Comparison of ENCODE assay signal across 11 mouse cellular contexts in genomic region chr11:52910788-52911187, GRCm38 (mm10).
DNase-seq lines count a peak whose midpoint lies in the region; ATAC-seq lines count a peak whose summit lies in the region.
"Had no signal": no experiment of that assay in that cellular context is flagged by ENCODE, and none has a peak within 500 bp of the region (broad histone marks: within the 10 kb centered on the region; RNA-seq: fewer than 3 reads in every experiment).

No protein-coding gene starts in this region.

- H3K9me3 ChIP-seq in hindbrain, embryonic 16.5 days (ENCODE audit: control insufficient read depth, low read length): no peaks in the 10 kb centered on the region
- H3K9me3 ChIP-seq in hindbrain, embryonic 12.5 days (replicated peaks): no peaks in the 10 kb centered on the region
- no peaks in the 10 kb centered on the region for H3K9me3 ChIP-seq in heart, embryonic 11.5 days (replicated peaks; ENCODE audit: control insufficient read depth, low read length)

- H3K36me3 ChIP-seq in hindbrain, embryonic 16.5 days (ENCODE audit: control insufficient read depth, insufficient read depth, low read length): no peaks in the 10 kb centered on the region
- H3K36me3 ChIP-seq in hindbrain, embryonic 12.5 days: no peaks in the 10 kb centered on the region
- no peaks in the 10 kb centered on the region for H3K36me3 ChIP-seq in heart, embryonic 11.5 days (ENCODE audit: control insufficient read depth, insufficient read depth, low read length)

- no peak overlapping the region for H3K27ac ChIP-seq in hindbrain, embryonic 16.5 days (ENCODE audit: low read depth, low read length)
- H3K27ac ChIP-seq in hindbrain, embryonic 12.5 days: no peak overlapping the region
- peak overlapping the region; percentile 65 for H3K27ac ChIP-seq in heart, embryonic 11.5 days (ENCODE audit: low read depth, low read length)

- 43% methylated on average over 7 of the region's 7 CpGs for WGBS in hindbrain, embryonic 16.5 days
- WGBS in hindbrain, embryonic 12.5 days: 59% methylated on average over 7 of the region's 7 CpGs
- WGBS in heart, embryonic 11.5 days (ENCODE audit: insufficient replicate concordance): 19% methylated on average over 7 of the region's 7 CpGs

- peak; percentile 37; the same call in 1 of the 2 replicates for ATAC-seq in hindbrain, embryonic 16.5 days
- ATAC-seq in hindbrain, embryonic 12.5 days (ENCODE audit: low FRiP score): no peak
- 0 out of 2 replicates have a peak, but pooled peaks have one; percentile 22 for ATAC-seq in heart, embryonic 11.5 days (replicated peaks; ENCODE audit: insufficient number of reproducible peaks, low FRiP score, low TSS enrichment)

- no peaks in the 10 kb centered on the region; the same call in 1 of the 2 replicates for H3K4me1 ChIP-seq in hindbrain, embryonic 16.5 days (ENCODE audit: control insufficient read depth, insufficient read depth, low read depth, low read length)
- H3K4me1 ChIP-seq in hindbrain, embryonic 12.5 days: peaks cover 6% of the 10 kb centered on the region
- H3K4me1 ChIP-seq in heart, embryonic 11.5 days (ENCODE audit: control insufficient read depth, insufficient read depth, low read length): peaks cover 11% of the 10 kb centered on the region; the same call in 1 of the 2 replicates

- H3K4me3 ChIP-seq in hindbrain, embryonic 16.5 days (ENCODE audit: low read length): no peak overlapping the region
- no peak overlapping the region for H3K4me3 ChIP-seq in hindbrain, embryonic 12.5 days
- H3K4me3 ChIP-seq in heart, embryonic 11.5 days (ENCODE audit: low read depth, low read length): no peak overlapping the region
- H3K4me3 ChIP-seq: myocyte had no signal

- H3K9ac ChIP-seq in hindbrain, embryonic 16.5 days (ENCODE audit: low read depth, low read length): no peak overlapping the region
- H3K9ac ChIP-seq in hindbrain, embryonic 12.5 days: no peak overlapping the region
- H3K9ac ChIP-seq in heart, embryonic 11.5 days (ENCODE audit: low read depth, low read length): no peak overlapping the region

- no peaks in the 10 kb centered on the region for H3K27me3 ChIP-seq in hindbrain, embryonic 16.5 days (replicated peaks; ENCODE audit: control insufficient read depth, insufficient read depth, low read length)
- no peaks in the 10 kb centered on the region for H3K27me3 ChIP-seq in hindbrain, embryonic 12.5 days
- H3K27me3 ChIP-seq in heart, embryonic 11.5 days (ENCODE audit: control insufficient read depth, insufficient read depth, low read length): no peaks in the 10 kb centered on the region

- DNase-seq in retina, postnatal 1 day: peak; percentile 49
- no peak for DNase-seq in retina, embryonic 14.5 days (ENCODE audit: low spot score)
- DNase-seq in heart, postnatal 14 days: peak; percentile 6 to 47
- no peak for DNase-seq in thymus, postnatal 36 days
- no peak for DNase-seq in Muller cell, postnatal 12 days (ENCODE audit: inconsistent ontology term)
- DNase-seq: cerebellum, adult 9-11 months; kidney, adult 9 months had no signal

- intact Hi-C loops in heart, postnatal 14 days (cut with DNase I): no loop called here

- H3K4me2 ChIP-seq in hindbrain, embryonic 16.5 days (ENCODE audit: low read length): no peak overlapping the region
- no peak overlapping the region for H3K4me2 ChIP-seq in hindbrain, embryonic 12.5 days (replicated peaks)
- no peak overlapping the region for H3K4me2 ChIP-seq in heart, embryonic 11.5 days

Comparison
In these comparisons a context has a peak if more than half of its experiments do, and no peak if none do; other contexts are left out.
1. DNase-seq: peak in retina, postnatal 1 day (single experiment) and heart, postnatal 14 days (2 of 2); none in retina, embryonic 14.5 days (single experiment), thymus, postnatal 36 days (0 of 2) and Muller cell, postnatal 12 days (single experiment).